Mouse (Mus musculus) 3134 (cell line): Measurements from ENCODE around the gene Olfr1537.

Source experiments
- DNase-seq: peaks from one replicate; pipeline ENCODE4 v3.0.0-alpha.2; 2011; ENCODE audit warnings: low spot score; ENCODE audit not compliant: insufficient read length; ENCODE audit errors: extremely low read depth

Olfr1537 gene

DNA sequence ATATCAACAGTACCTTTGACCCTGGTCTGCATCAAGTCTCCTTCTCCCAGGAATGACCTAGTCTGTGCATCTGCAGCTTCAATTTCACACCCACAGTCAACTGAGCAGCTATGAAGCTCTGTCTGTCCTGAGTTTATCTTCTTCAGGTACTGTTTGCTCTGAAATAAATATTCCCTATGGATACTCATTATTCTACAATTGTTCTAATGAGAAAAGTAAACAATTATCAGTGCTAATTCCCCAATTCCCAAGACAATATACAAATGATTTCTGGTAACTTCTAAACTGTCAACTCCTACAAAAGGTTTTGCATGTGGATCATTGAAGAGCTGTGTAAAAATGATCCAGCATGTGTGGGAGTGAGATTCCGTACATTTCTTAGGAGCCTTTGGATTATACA is at the start of gene Olfr1537:
Olfr1537 (minus strand) TSS at position 101 of the 400 bp plus-strand sequence.
- DNase-seq = no peak

GRCm38 (mm10) chr9:39287136-39287535 is 37.3 kb upstream of the Olfr1537 start:
- no peak for DNase-seq

DNA sequence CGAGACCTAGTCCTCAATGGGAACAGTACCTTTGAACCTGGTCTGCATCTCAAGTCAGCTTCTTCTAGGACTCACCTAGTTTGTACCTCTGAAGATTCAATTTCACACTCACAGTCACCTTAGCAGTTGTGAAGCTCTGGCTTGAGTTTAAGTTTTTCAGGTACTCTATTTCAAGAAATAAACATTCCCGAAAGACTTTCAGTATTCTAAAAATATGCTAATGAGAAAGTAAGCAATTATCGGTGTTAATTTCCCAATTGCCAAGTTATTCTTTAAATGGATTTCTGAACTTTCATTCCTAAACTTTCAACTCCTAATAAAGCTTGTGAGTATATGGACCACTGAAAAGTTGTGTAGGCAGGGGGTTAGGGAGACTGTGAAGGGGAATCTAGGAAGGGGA is 26.9 kb upstream of the Olfr1537 start, which contains the start of gene Olfr945:
Olfr945 (minus strand) TSS at position 101 of the 400 bp plus-strand sequence.
- DNase-seq = no peak

GRCm38 (mm10) chr9:39201620-39202019 is 48.2 kb downstream of the Olfr1537 start, which contains the start of gene Olfr944:
Olfr944 (plus strand) TSS chr9:39201920.
- DNase-seq = no peak
